Mouse (Mus musculus): ENCODE results near the gene Tas2r129.
"Not testable (repeated sequence)": the region's sequence is repeated elsewhere in the genome, so short reads cannot be mapped to it uniquely, and the experiment has no call there.

Gene Tas2r129

DNA sequence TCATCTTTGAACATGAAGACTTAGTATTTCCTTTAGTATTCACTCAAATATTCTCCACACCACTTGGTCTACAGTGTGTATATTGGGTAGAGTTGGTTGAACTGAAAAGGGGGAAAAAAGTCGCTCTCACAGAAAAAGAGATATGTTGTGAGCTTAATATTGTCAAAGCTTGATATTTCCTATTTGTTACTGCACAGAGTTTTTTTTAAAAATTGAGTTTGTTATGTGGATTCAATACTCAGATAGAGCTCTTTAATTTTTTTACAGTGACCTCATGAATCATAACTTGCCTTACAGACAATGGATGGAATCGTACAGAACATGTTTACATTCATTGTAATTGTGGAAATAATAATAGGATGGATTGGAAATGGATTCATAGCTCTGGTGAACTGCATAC is at the start of gene Tas2r129:
Gene Tas2r129, plus strand, starts transcription at position 301 of the 400 bp plus-strand sequence.
- no peak for DNase-seq (ENCODE audit: low read depth)

- no peak for DNase-seq (ENCODE audit: low read depth)
Measured at GRCm38 (mm10) chr6:132909351-132909750, 41.6 kb upstream of the Tas2r129 start, which contains the start of gene Tas2r125. TSS of gene Tas2r125 (plus strand) at chr6:132909651.

DNA sequence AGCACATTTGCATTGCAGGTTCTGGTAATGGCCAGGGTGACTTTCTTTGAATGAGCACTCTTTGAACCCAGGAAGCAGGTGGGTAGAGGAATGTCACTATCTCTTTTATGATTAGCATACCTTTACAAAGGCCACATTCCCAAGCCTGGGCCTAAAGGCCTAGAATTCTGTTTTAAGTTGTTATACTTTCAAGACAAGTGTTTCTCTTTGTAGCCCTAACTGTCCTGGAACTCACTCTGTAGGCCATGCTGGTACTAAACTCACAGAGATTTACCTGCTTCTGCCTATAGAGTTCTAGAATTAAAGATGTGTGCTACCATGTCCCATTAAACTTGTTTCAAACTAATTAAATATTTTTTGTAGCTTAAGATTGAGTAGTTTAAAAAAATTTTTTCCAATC is 9.5 kb upstream of the Tas2r129 start:
- not testable (repeated sequence) for DNase-seq (ENCODE audit: low read depth)

GRCm38 (mm10) chr6:132957819-132958218 is 6.9 kb downstream of the Tas2r129 start, which contains the start of gene Tas2r131:
TSS of gene Tas2r131 (minus strand) at chr6:132957919.
- no peak for DNase-seq (ENCODE audit: low read depth)

DNA sequence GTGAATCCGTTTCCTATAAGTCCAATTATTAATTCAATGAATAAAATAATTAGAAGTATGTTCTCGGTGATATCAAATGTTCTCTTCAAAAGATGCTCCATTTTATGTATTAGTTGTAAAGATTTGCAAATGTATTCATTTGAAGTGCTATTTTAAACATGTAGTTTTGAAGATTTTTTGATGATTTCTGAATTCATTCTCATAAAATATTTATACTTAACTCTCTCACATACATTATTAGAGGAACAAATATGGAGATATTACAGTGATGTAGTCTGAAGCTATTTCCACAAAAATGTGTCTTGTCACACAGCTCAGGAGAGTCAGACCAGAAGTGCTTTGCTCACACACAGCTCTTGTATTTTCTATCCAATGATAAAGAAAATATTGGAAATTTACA is 30.0 kb downstream of the Tas2r129 start, which contains the start of gene Tas2r109:
Gene Tas2r109, minus strand, starts transcription at position 101 of the 400 bp plus-strand sequence.
- DNase-seq (ENCODE audit: low read depth) = no peak
